Mouse (Mus musculus) midbrain, embryonic 12.5 days (tissue): ENCODE data around the gene Il3ra. TPM values are rescaled to one million over a fixed set of nuclear protein-coding genes. Genes with fewer than 3 reads are reported as not detected.

Experiments
- ATAC-seq: fragments of 200-750 bp; cut with Nextera tagmentation; 2 replicates; pipeline ENCODE4 v1.8.0; 2017; ENCODE audit warnings: low read depth, moderate TSS enrichment, moderate library complexity; ENCODE audit not compliant: low FRiP score
- H3K27ac ChIP-seq: fragments of 300-500 bp; sonication (generic); replicated peaks from 2 replicates; pipeline ENCODE4 v1.5.1; 2016; ENCODE audit warnings: mild to moderate bottlenecking
- H3K27me3 ChIP-seq: fragments of 300-500 bp; sonication (generic); 2 replicates; pipeline ENCODE4 v1.6.1; 2016; ENCODE audit warnings: mild to moderate bottlenecking
- H3K36me3 ChIP-seq: fragments of 300-500 bp; sonication (generic); 2 replicates; pipeline ENCODE4 v1.6.1; 2016
- H3K4me1 ChIP-seq: fragments of 300-500 bp; sonication (generic); 2 replicates; pipeline ENCODE4 v1.6.1; 2016
- H3K4me2 ChIP-seq: fragments of 300-500 bp; sonication (generic); replicated peaks from 2 replicates; pipeline ENCODE4 v1.6.1; 2016; ENCODE audit warnings: mild to moderate bottlenecking, moderate library complexity
- H3K4me3 ChIP-seq: fragments of 300-500 bp; sonication (generic); 2 replicates; pipeline ENCODE4 v1.5.1; 2016; ENCODE audit warnings: mild to moderate bottlenecking
- H3K9ac ChIP-seq: fragments of 300-500 bp; sonication (generic); replicated peaks from 2 replicates; pipeline ENCODE4 v1.6.1; 2016; ENCODE audit warnings: mild to moderate bottlenecking, moderate library complexity
- H3K9me3 ChIP-seq: fragments of 300-500 bp; sonication (generic); 2 replicates; pipeline ENCODE4 v1.6.1; 2016; ENCODE audit warnings: mild to moderate bottlenecking
- WGBS: fragments of 180-500 bp; shearing (Covaris S2); methylation state at CpG from one replicate; pipeline ENCODE4 v1.1.7; 2016; 5-methylcytosine and 5-hydroxymethylcytosine counted together
- polyA plus RNA-seq: library from polyadenylated mRNA; unstranded; fragments of >200 nt; fragmentation: Nextera tagmentation; extraction: Ambion mirVana; gene quantifications from 2 replicates; pipeline ENCODE4 v1.2.1, GENCODE M21; 2016

Gene Il3ra
- 2.8 and 3.6 TPM in 2 replicates for polyA plus RNA-seq

DNA sequence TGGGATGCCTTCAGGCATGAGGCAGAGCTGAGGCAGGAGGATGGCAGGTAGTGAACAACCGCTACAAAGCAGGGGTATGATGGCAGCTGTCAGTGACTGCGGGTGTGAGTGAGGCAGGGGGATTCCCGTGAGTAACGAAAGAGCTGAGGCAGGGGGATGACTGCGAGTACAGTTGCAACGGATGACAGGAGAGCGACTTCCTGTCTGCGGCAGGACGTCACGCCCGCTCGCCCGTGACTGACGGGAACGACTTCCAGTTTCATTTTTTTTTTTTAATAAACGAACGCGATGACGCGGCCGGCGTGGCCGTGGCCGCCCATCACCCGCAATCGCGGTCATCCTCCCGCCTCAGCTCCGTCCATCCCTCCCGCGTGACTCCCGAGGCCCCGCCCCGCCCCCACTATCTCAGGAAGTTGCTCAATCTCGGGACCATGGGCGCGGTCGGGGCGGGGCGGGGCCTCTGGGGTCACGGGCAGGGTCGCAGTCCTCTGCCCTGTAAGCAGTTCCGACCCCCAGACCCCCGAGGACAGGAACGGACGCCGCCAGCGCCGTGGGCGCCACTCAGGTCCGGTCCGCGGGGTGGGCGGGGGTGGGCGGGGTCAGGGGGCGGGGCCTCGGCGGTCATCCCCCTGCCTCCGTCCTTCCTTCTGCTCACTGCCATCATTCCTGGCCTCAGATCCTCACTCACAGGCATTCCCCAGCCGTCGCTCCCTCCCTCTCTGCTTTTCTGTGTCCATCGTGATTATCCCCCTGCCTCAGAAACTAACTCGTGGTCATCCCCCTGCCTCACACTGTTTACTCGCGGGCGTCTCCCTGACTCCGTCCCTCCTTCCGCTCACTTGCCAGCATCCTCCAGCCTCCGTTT lies at the start of gene Il3ra:
Il3ra (plus strand) TSS at position 328 of the 865 bp plus-strand sequence.
- peaks cover 46% of the 10 kb centered on the region for H3K9me3 ChIP-seq
- ATAC-seq, result peak; percentile 61
- peak within 1 kb of the TSS; percentile 72 for H3K4me3 ChIP-seq
- H3K9ac ChIP-seq, result peak within 1 kb of the TSS; percentile 64
- peak within 1 kb of the TSS; percentile 67 for H3K27ac ChIP-seq
- no peaks in the 10 kb centered on the region; the same call in 1 of the 2 replicates for H3K4me1 ChIP-seq
- peak within 1 kb of the TSS; percentile 62 for H3K4me2 ChIP-seq
- H3K27me3 ChIP-seq, result no peaks in the 10 kb centered on the region
- 0 out of 2 replicates have a peak, but pooled peaks cover 13% of the 10 kb centered on the region for H3K36me3 ChIP-seq
- 3% methylated on average over 67 of the region's 69 CpGs for WGBS

GRCm38 (mm10) chr14:14308938-14309337 lies 37.1 kb upstream of the Il3ra start:
- 0 out of 2 replicates have a peak overlapping the region, but pooled peaks have one; percentile 9 for H3K4me2 ChIP-seq
- no peaks in the 10 kb centered on the region for H3K4me1 ChIP-seq
- no peaks in the 10 kb centered on the region for H3K36me3 ChIP-seq
- H3K27ac ChIP-seq, result no peak overlapping the region
- ATAC-seq, result no peak
- 68% methylated on average over 16 of the region's 16 CpGs for WGBS
- no peak overlapping the region for H3K4me3 ChIP-seq
- H3K9me3 ChIP-seq, result no peaks in the 10 kb centered on the region
- H3K9ac ChIP-seq, result no peak overlapping the region
- H3K27me3 ChIP-seq, result no peaks in the 10 kb centered on the region

DNA sequence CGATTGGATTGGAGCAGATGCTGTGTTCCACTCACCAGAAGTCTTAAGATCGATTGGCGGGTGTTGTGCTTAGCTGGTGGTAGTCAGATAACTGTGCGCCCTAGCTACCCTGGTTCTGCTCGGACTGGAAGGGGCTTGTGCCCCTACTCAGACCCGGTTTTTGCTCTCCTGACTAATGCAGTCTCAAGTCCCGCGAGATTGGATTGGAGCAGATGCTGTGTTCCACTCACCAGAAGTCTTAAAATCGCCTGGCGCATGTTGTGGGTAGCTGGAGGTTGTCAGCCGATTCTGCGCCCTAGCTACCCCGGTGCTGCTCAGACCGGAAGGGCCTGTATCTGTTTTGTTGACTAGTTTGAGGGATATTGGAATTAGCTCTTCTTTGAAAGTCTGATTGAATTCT lies 36.7 kb upstream of the Il3ra start:
- Histone ChIP-seq H3K4me2 (0 out of 2 replicates have a peak overlapping the region, but pooled peaks have one; percentile 9), H3K4me1 (no peaks in the 10 kb centered on the region), H3K9ac (no peak overlapping the region), H3K27ac (no peak overlapping the region), H3K4me3 (no peak overlapping the region), H3K36me3 (no peaks in the 10 kb centered on the region), H3K9me3 (no peaks in the 10 kb centered on the region), H3K27me3 (no peaks in the 10 kb centered on the region)
- no peak for ATAC-seq
- 67% methylated on average over 14 of the region's 14 CpGs for WGBS

GRCm38 (mm10) chr14:14322528-14322927 lies 23.5 kb upstream of the Il3ra start, which contains the start of gene Olfr31:
TSS of gene Olfr31 (plus strand) at chr14:14322828.
- no peak within 1 kb of the TSS for H3K4me3 ChIP-seq
- peaks cover 4% of the 10 kb centered on the region; the same call in 1 of the 2 replicates for H3K9me3 ChIP-seq
- no peaks in the 10 kb centered on the region for H3K27me3 ChIP-seq
- no peak for ATAC-seq
- H3K27ac ChIP-seq, result no peak within 1 kb of the TSS
- no peaks in the 10 kb centered on the region for H3K4me1 ChIP-seq
- no peak within 1 kb of the TSS for H3K4me2 ChIP-seq
- H3K9ac ChIP-seq, result no peak within 1 kb of the TSS
- no peaks in the 10 kb centered on the region for H3K36me3 ChIP-seq

GRCm38 (mm10) chr14:14345113-14345871 lies 783 bp upstream of the Il3ra start:
- WGBS, result 5% methylated on average over 39 of the region's 40 CpGs
- Histone ChIP-seq H3K4me1 (no peaks in the 10 kb centered on the region; the same call in 1 of the 2 replicates), H3K9me3 (peaks cover 40% of the 10 kb centered on the region), H3K27ac (peak overlapping the region; percentile 67), H3K4me2 (peak overlapping the region; percentile 62), H3K36me3 (0 out of 2 replicates have a peak, but pooled peaks cover 11% of the 10 kb centered on the region), H3K27me3 (no peaks in the 10 kb centered on the region), H3K4me3 (peak overlapping the region; percentile 72), H3K9ac (peak overlapping the region; percentile 64; the same call in 1 of the 2 replicates)
- peak; percentile 79 for ATAC-seq

GRCm38 (mm10) chr14:14346813-14347100 lies 682 bp downstream of the Il3ra start:
- Histone ChIP-seq H3K4me2 (peak overlapping the region; percentile 62), H3K4me3 (peak overlapping the region; percentile 72), H3K9me3 (peaks cover 51% of the 10 kb centered on the region), H3K27ac (no peak overlapping the region), H3K27me3 (no peaks in the 10 kb centered on the region), H3K9ac (peak overlapping the region; percentile 64; the same call in 1 of the 2 replicates), H3K36me3 (0 out of 2 replicates have a peak, but pooled peaks cover 13% of the 10 kb centered on the region), H3K4me1 (no peaks in the 10 kb centered on the region; the same call in 1 of the 2 replicates)
- ATAC-seq, result peak; percentile 16
- 23% methylated on average over 15 of the region's 16 CpGs for WGBS

DNA sequence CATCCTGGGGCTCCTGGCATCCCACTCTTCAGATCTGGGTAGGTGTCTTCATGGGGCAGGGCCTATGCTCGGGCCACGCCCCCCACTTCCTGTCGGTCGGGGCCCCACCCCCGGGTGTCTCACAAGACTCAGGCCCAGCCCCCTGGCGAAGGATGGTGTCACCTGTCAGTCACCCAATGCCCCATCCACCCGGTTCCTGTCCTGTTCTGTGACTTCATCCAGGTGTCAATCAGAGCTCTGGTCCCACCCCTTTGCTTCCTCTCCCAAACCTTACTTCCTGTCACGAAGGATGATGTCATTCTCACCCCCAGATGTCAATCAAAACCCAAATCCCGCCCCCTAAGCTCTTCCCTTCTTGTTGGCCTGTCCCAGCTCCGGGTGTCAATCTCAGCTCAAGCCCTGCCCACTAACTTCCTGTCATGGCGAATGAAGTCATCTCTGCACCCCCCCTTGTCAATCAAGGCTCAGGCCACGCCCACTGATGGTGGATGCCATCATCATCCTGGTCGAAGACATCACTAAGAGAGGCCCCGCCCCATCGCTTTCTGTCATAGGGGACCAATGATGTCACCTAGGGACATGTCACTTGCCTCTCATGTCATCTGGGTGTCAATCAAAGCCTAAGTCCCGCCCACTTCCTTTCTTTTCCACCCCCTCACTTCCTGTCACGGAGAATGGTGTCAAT lies 1.2 kb downstream of the Il3ra start:
- no peaks in the 10 kb centered on the region for H3K27me3 ChIP-seq
- peak overlapping the region; percentile 62 for H3K4me2 ChIP-seq
- H3K9ac ChIP-seq, result no peak overlapping the region
- H3K36me3 ChIP-seq, result 0 out of 2 replicates have a peak, but pooled peaks cover 13% of the 10 kb centered on the region
- H3K4me1 ChIP-seq, result no peaks in the 10 kb centered on the region; the same call in 1 of the 2 replicates
- peak overlapping the region; percentile 72 for H3K4me3 ChIP-seq
- 82% methylated on average over 16 of the region's 17 CpGs for WGBS
- peaks cover 52% of the 10 kb centered on the region for H3K9me3 ChIP-seq
- H3K27ac ChIP-seq, result no peak overlapping the region
- peak; percentile 5 for ATAC-seq

DNA sequence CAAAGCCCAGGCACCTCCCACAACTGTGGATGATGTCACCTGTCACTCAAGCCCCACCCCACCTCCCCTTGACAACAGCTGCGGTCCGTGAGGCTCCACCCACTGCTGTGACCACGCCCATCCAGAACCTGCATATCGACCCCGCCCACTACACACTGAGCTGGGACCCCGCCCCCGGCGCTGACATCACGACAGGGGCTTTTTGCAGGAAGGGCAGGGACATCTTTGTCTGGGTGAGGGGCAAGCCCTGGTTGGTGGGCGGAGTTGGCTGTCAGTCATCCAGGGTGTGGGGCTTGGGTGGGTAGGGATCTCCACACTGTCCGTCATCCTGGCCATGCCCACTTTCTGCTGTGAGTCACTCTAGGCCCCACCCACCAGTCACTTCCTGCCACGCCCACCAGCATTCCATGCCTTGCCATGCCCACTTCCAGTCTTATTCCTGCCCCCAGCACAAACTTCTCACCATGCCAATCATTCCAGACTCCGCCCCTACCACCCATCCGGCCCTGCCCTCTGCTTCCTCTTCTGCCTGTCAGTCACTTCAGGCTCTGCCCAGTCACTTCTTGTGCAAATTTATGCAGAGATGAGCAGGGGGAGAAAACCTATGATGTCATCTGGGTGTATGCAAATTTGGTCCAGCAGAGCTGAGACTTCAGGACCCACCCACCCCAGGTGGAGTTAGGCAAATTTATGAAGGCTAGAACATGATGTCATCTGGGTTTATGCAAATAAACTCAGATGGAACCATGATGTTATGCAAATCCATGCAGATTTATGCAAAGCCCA lies 2.0 kb downstream of the Il3ra start:
- Histone ChIP-seq H3K4me2 (no peak overlapping the region), H3K27me3 (no peaks in the 10 kb centered on the region), H3K9me3 (peaks cover 52% of the 10 kb centered on the region), H3K4me1 (no peaks in the 10 kb centered on the region; the same call in 1 of the 2 replicates), H3K4me3 (no peak overlapping the region), H3K9ac (no peak overlapping the region), H3K27ac (no peak overlapping the region), H3K36me3 (0 out of 2 replicates have a peak, but pooled peaks cover 13% of the 10 kb centered on the region)
- WGBS, result 95% methylated on average over 14 of the region's 14 CpGs
- peak; percentile 2 for ATAC-seq

DNA sequence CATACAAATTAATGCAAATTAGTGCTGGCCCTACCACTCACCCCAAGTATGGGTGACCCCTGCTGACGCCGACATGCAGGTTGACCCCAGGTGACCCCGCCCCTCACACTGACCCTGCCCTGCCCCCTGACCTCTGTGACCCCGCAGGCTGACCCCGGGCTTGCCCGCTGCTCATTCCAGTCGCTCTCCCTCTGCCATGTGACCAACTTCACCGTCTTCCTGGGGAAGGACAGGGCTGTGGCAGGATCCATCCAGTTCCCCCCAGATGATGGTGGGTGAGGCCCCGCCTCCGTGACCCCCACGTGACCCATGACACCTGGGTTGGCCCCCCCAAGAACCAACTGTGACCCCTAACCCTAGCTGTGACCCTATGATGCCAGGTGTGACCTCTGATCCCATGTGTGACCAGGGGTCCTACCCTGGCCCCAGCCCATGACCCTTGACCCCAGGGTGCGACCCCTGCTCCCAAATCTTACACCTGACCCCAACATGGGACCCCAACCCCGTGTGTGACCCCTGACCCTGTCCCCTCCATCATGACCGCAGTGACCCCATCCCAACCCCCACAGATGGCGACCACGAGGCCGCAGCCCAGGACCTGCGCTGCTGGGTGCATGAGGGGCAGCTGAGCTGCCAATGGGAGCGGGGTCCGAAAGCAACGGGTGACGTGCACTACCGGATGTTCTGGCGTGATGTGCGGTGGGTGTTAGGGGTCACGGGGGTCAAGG lies 2.8 kb downstream of the Il3ra start:
- H3K4me1 ChIP-seq, result no peaks in the 10 kb centered on the region; the same call in 1 of the 2 replicates
- no peak overlapping the region for H3K9ac ChIP-seq
- H3K4me3 ChIP-seq, result no peak overlapping the region
- H3K9me3 ChIP-seq, result peaks cover 56% of the 10 kb centered on the region
- WGBS, result 92% methylated on average over 26 of the region's 26 CpGs
- 0 out of 2 replicates have a peak, but pooled peaks cover 13% of the 10 kb centered on the region for H3K36me3 ChIP-seq
- H3K27me3 ChIP-seq, result no peaks in the 10 kb centered on the region
- H3K27ac ChIP-seq, result no peak overlapping the region
- no peak for ATAC-seq
- no peak overlapping the region for H3K4me2 ChIP-seq

DNA sequence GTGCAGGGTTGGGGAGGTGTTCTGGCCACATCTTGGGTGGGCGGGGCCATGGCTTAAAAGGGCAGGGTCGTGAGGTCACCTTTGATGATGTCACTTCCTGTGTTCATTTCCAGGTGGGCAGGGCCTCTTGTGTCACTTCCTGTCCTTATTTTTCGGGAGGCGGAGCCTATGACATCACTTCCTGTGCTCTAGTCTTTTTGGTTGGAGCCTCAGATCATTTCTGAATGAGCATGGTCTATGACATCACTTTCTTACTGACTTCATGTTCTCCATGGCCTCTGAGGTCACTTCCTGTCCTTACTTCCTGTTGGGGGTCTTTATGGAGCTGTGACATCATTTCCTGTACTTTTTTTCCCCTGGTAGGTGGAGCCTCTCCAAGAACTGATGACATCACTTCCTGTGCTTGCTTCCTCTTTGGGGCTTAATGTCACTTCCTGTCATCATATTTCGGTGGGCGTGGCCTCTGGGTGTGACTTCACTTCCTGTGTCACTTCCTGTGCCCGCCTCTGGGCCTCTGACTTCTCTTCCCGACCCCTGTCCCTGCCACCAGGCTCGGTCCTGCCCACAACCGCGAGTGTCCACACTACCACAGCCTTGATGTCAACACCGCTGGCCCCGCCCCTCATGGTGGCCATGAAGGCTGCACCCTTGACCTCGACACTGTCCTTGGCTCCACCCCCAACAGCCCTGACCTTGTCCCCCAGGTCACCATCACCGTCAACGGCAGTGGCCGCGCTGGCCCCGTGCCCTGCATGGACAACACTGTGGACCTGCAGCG lies 3.6 kb downstream of the Il3ra start:
- no peak for ATAC-seq
- Histone ChIP-seq H3K9ac (no peak overlapping the region), H3K4me1 (no peaks in the 10 kb centered on the region; the same call in 1 of the 2 replicates), H3K4me2 (no peak overlapping the region), H3K9me3 (peaks cover 59% of the 10 kb centered on the region), H3K27ac (no peak overlapping the region), H3K27me3 (no peaks in the 10 kb centered on the region), H3K36me3 (0 out of 2 replicates have a peak, but pooled peaks cover 13% of the 10 kb centered on the region), H3K4me3 (no peak overlapping the region)
- 96% methylated on average over 20 of the region's 20 CpGs for WGBS
